Mouse (Mus musculus) brain, embryonic 18.5 days (tissue): ENCODE results near the gene Sgpp1.

Experiments used
- DNase-seq: peaks from one replicate; pipeline ENCODE4 v3.0.0-alpha.2; 2012; ENCODE audit warnings: low read depth, low spot score

Sgpp1 gene

GRCm38 (mm10) chr12:75735246-75736200 is at the start of gene Sgpp1:
Gene Sgpp1 (minus strand): TSS chr12:75735729.
- peak; percentile 56 for DNase-seq

- no peak for DNase-seq
Observed at GRCm38 (mm10) chr12:75784271-75784751, 48.8 kb upstream of the Sgpp1 start.

DNA sequence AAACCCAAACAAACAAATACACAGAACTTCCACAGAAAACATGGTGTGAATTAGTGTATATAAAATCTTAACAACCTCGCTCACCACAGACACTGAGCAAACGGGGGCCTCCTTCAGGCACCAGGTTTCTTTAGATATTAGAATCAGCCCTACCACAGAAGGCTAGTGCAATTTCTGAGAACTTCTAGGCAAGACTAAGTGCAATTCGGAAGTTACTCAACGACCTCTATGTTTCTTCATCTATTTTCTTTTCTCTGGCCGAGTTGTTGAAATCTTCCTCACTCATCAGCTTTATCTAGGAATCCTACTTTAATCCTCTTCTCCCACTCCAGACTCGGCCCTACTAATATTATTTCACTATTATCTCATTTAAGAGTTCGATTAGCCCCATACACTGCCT is 46.5 kb upstream of the Sgpp1 start:
- DNase-seq = no peak

DNA sequence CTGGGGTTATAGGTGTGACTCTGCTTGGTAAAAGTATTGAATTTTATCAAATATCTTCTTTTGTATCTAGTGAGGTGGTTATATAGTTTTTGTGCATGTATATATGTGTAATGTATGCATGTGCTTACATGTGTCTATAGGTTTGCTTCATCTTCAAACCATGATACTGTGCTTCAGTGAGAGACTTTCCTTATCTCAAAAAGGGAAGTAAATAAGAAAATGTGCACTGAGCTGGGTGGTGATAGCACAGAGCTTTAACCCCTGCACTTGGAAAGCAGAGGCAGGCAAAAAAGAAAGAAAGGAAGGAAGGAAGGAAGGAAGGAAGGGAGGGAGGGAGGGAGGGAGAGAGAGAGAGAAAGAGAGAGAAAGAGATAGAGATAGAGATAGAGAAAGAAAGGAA is 45.9 kb upstream of the Sgpp1 start:
- no peak for DNase-seq

DNA sequence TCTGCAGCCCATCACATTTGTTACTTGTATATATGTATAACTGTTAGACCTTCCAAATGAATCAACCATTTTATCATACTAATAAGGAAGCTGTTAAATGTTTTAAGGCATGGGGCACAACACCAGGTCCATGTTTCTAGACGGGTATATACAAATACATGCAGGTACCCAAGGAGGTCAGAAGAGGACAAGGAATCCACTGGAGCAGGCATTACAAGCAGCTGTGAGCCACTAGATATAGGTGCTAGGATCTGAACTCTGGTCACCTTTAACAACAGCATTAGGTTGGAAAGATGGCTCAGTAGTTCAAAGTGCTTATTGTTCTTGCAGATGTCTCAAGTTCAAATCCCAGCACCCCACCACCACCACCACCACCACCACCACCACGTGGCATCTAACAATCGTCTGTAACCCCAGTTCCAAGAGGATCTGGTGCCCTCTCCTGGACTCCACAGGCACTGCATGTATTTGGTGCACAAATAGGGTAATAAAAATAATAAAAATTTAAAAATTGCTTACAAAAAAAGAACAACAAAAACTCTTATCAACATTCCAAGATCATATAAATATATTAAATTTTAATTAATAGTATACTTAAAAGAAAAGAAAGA is 37.0 kb upstream of the Sgpp1 start:
- no peak for DNase-seq

GRCm38 (mm10) chr12:75771410-75771809 is 35.9 kb upstream of the Sgpp1 start:
- no peak for DNase-seq

DNA sequence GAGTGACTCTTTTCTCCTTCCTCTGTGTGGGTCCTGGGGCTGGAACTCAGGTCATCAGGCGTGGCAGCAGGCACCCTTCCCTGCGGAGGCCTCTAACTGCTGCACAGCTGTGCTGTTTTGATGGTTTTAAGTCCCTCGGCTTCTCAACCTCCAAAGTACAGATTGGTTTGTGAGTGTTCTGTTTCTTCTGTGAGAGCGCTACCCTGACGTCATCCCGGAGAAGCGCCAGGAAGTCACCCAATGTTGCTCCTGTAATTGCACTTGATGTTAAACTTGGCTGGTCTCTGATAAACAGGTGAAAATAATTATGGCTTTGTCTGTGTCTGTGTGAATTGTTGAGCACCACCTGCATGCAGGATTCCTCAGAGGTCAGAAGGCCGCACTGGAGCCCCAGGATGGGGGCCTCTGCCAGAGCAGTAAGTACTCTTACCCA is 31.4 kb upstream of the Sgpp1 start:
- no peak for DNase-seq

DNA sequence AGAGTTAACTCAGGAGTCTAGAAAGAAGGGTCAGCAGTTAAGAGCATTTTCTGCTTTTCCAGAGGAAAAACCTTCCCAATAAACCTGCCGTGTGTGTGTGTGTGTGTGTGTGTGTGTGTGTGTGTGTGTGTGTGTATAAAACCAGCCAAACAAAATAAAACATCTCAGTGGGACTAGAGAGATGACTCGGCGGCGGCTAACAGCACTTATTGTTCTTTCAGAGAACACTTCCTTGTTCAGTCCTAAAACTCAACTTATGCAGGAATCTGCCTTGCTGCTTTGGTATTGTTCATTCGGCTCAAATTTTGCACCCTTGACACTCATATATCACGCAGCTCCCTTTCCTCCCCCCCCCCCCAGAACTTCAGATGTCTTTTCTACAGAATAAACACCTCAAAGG is 30.9 kb upstream of the Sgpp1 start:
- DNase-seq = no peak

DNA sequence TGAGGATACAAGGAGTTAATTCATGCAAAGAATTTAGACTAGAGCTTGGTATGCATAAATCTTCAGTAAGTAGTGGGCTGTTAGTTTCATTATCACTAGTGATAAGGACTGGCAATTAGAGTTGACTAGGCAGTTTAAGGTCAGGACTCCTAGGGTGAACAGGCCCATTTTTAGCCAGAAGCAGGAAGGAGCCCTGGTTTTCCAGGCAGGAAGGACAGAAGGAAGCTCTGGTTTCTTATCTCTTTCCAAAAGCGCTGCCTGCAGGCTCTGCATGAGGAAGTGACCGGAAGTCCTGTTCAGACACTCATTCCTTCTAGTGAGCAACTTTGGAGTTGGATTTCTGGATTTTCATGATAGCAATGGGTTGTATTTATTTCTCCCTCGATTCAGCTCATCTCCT is 30.2 kb upstream of the Sgpp1 start:
- no peak for DNase-seq

GRCm38 (mm10) chr12:75756387-75756786 is 20.9 kb upstream of the Sgpp1 start:
- no peak for DNase-seq

DNA sequence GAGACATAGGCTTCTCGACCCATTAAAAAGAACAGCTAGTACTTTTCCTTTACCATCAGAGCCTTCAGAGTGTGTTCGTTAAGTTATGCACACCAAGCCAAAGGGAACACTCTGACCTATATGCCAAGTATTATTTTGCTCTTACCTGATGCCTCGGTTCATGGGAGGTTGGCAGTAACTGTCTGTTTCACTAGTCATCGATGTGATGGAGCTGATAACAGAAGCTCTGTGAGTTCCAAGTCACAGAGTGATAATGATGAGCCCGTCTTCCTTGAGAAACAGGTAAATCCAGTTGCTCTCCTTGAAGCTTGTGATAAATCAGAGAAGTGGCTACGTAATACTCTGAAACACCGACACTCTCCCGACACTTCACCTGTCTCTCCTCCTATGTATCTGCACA is 18.2 kb upstream of the Sgpp1 start:
- no peak for DNase-seq

DNA sequence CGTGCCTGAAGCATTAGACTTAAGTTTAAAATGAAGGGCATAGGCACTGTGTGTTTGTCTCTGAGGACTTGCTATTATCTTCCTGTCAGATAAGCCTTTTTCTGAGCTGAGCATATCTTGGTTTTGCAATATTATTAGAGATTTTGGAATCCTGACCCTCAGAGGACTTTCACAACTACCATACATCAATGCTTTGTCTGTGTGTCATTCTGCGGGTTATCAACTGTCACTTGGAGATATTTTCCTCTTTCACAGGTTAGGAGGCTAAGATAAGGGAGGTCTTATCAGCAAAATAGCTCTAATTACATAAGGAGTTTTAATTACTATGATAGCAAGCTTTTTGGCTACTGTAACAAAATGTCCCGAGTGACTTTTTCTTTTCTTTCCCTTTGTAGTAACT is 16.5 kb upstream of the Sgpp1 start:
- DNase-seq = no peak

DNA sequence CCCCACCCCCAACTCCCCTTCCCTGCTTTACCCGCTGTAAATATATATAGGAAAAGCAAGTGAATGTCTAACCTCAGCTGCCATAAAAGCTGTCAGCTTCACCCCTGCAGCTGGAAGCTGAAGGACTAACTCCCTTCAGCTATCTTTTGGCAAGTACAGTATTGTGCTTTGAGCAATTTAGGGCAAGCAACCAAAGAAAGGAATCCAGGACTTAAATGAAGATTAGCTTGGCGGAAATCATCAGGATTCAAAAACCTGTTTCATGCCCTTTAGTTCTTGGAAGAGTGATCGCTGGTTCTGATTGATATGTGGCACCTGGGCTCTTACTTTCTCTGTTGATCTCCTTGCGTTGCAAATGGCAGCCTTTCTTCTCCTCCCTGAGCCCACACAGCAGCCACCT is 13.0 kb upstream of the Sgpp1 start:
- DNase-seq = no peak

- DNase-seq = no peak
Observed at GRCm38 (mm10) chr12:75745697-75746290, 10.3 kb upstream of the Sgpp1 start.

- no peak for DNase-seq
Observed at GRCm38 (mm10) chr12:75742101-75742500, 6.6 kb upstream of the Sgpp1 start.

DNA sequence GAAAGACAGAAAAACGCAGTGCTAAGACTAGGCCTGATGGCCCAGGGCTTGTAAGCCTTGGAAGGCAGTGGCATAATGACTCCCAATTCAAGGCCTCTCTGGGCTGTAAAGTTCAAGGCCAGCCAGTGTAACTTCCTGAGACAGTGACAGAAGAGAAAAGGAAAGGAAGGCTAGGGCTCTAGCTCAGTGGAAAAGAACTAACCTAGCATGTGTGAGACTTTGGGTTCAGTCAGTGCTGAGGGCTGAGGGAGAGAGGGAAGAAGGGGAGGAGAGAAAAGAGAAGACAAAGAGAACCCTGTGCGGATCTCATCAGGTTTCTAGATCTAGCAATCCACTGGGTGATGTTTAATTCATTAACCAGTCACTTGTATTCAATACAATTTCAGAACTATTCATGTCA is 5.7 kb upstream of the Sgpp1 start:
- DNase-seq = no peak

DNA sequence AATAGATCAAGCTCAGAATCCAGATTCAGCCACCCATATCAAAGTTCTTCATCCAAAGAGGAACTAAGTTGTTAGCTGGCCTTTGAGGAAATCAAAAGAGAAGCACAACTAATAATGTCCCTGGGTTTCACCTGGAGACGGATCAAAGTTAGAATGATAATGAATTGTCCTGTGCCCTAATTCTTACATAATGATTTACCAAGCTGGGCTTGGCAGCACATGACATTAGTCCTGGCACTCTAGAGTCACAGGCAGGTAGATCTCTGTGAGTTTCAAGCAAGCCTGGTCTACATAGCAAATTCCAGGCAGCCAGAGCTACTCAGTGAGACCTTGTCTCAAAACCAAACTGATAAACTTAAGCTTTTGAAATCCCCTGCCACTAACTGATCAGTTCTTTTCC is 4.9 kb upstream of the Sgpp1 start:
- no peak for DNase-seq

DNA sequence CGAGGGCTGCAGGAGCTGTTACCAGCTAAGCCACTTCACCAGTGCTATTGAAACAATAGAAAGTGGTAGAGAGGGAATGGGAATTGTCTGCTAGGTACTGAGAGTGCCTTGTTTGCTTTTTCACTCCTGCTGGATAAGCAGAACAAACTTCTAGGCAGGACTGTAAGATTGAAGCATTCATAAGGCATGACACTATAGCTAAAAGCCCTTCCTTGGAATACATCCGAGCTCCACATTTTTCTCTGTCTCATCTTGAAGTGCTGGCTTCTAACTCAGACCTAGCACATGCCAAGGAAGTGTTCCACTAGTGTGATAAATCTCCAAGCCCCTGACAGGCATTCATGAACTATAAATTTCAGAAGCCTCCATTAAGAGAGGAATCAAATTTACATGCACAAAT is 4.1 kb upstream of the Sgpp1 start:
- no peak for DNase-seq

GRCm38 (mm10) chr12:75736296-75736695 is 767 bp upstream of the Sgpp1 start:
- no peak for DNase-seq

GRCm38 (mm10) chr12:75734891-75735245 is 661 bp downstream of the Sgpp1 start:
- no peak for DNase-seq

DNA sequence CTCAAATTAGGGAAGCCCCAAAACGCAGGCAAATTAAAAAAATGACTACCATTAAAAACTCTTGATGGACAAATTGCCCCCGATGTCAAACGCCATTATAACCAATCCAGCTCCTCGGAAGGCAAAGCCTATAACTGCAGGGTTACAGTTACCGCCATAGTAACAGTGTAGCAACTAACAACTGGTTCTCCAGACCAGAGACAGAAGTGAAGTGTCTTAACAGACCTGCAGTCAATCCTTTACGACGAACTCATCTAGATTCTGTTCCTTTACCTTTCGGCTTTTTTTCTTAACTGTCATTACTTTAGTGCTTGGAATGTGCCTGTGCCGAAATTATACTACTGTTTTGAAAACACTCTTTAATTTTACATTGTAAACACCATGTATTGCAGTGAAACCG is 1.4 kb downstream of the Sgpp1 start:
- no peak for DNase-seq

- no peak for DNase-seq
Observed at GRCm38 (mm10) chr12:75733331-75734070, 2.0 kb downstream of the Sgpp1 start.
